Mouse (Mus musculus) heart, adult 2 months (tissue): ENCODE results near the gene Ggt1.

Experiments used
- CTCF ChIP-seq: fragments of 200-600 bp; IDR thresholded peaks from 2 replicates; pipeline ENCODE4 v1.8.1; 2022; ENCODE audit warnings: antibody characterized with exemption, mild to moderate bottlenecking, moderate library complexity
- POLR2A ChIP-seq: fragments of 200-500 bp; IDR thresholded peaks from 2 replicates; pipeline ENCODE4 v1.6.1; 2011; ENCODE audit warnings: mild to moderate bottlenecking, low read depth, low read length, control low read depth; ENCODE audit not compliant: insufficient read depth

GRCm38 (mm10) chr10:75552701-75553450 is 8.5 kb upstream of the Ggt1 start:
- no peak for TF ChIP-seq POLR2A
- TF ChIP-seq CTCF: no peak
